Mouse (Mus musculus): Measurements from ENCODE around the gene 1700113H08Rik.

- TF ChIP-seq CTCF (IDR thresholded peaks at IDR 0.05; ENCODE audit: extremely low read depth, insufficient read depth, insufficient read length, insufficient replicate concordance) (no peak), POLR2A (IDR thresholded peaks at IDR 0.05; ENCODE audit: low read depth, low read length) (no peak)
Measured at GRCm38 (mm10) chr10:87102455-87102854, 44.6 kb downstream of the 1700113H08Rik start.

All from spleen, adult 2 months (tissue).